In the genomic region with DNA sequence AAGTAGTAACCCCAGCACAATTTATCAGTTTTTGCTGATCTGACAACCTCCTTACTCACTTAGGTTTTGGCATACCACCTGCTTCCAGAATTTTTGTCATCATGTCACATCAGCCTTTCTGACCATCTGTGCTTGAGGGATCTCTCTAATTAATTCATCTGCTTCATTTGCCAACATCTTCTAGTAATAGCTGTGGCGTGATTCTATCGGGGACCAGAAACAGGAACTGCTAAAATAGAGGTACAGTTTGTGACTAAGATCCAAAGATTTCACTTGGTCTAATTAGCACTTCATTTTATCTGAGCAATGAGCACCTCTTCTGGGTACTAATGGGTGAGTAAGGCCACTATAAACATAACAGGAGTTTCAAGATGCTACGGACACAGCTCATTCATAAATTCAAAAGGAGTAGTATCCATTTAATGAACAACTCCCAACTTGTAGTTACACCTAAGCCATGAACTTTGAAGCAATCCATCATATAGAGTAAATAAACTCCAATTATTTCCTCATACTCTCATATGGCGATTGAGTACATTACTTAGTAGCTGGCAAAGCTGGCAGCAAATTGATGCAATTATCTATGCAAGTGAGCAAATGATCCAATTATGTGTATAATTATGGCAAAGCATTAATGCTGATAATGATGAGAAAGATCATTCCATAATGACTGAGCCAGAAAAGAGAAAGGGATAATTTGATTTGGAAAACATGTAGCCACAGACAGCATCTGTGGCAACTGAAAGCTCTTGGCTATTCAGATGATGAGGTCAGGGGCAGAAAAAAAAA, we compare ENCODE assay signal across 23 mouse cellular contexts.
"Had no signal": no experiment of that assay in that cellular context is flagged by ENCODE, and none has a peak within 500 bp of the region (broad histone marks: within the 10 kb centered on the region; RNA-seq: fewer than 3 reads in every experiment).

No protein-coding gene starts in this region.

- H3K9ac ChIP-seq: limb, embryonic 12.5 days; limb, embryonic 15.5 days; liver, embryonic 14.5 days; liver, postnatal 0 days; lung, embryonic 14.5 days; midbrain, embryonic 12.5 days; midbrain, embryonic 15.5 days; neural tube, embryonic 12.5 days; neural tube, embryonic 15.5 days had no signal

- H3K27me3 ChIP-seq: limb, embryonic 12.5 days; limb, embryonic 15.5 days; midbrain, embryonic 12.5 days; midbrain, embryonic 15.5 days; neural tube, embryonic 12.5 days; neural tube, embryonic 15.5 days had no signal

- DNase-seq: kidney, adult 9 months; kidney, postnatal 14 days; kidney, postnatal 4 days; layer of hippocampus, postnatal 36 days; left cerebral cortex, postnatal 4 days; liver, postnatal 0 days; lung, embryonic 14.5 days; right cerebral cortex, adult 18-20 months; right cerebral cortex, postnatal 14 days; right cerebral cortex, postnatal 4 days; thymus, adult 2 months; thymus, postnatal 25 days had no signal

- H3K4me1 ChIP-seq: limb, embryonic 12.5 days; limb, embryonic 15.5 days; midbrain, embryonic 12.5 days; midbrain, embryonic 15.5 days; neural tube, embryonic 12.5 days; neural tube, embryonic 15.5 days had no signal

- H3K4me3 ChIP-seq: limb, embryonic 12.5 days; limb, embryonic 15.5 days; midbrain, embryonic 12.5 days; midbrain, embryonic 15.5 days; neural tube, embryonic 12.5 days; neural tube, embryonic 15.5 days had no signal

- H3K9me3 ChIP-seq: limb, embryonic 12.5 days; limb, embryonic 15.5 days; midbrain, embryonic 12.5 days; midbrain, embryonic 15.5 days; neural tube, embryonic 12.5 days; neural tube, embryonic 15.5 days had no signal

- ATAC-seq: liver, postnatal 0 days; lung, postnatal 0 days; midbrain, embryonic 15.5 days had no signal

- H3K4me2 ChIP-seq: limb, embryonic 12.5 days; limb, embryonic 15.5 days; liver, embryonic 11.5 days; lung, embryonic 14.5 days; midbrain, embryonic 12.5 days; midbrain, embryonic 15.5 days; neural tube, embryonic 12.5 days; neural tube, embryonic 15.5 days had no signal

- H3K27ac ChIP-seq: limb, embryonic 12.5 days; limb, embryonic 15.5 days; liver, embryonic 14.5 days; macrophage; midbrain, embryonic 12.5 days; midbrain, embryonic 15.5 days; neural tube, embryonic 12.5 days; neural tube, embryonic 15.5 days; stomach, postnatal 0 days had no signal

- H3K36me3 ChIP-seq: limb, embryonic 12.5 days; limb, embryonic 15.5 days; midbrain, embryonic 12.5 days; midbrain, embryonic 15.5 days; neural tube, embryonic 12.5 days; neural tube, embryonic 15.5 days had no signal
